Mouse (Mus musculus) intestine, embryonic 16.5 days (tissue): ENCODE measurements around the gene Fam171a1. TPM values are rescaled to one million over a fixed set of nuclear protein-coding genes. Genes with fewer than 3 reads are reported as not detected.
A peak's percentile ranks its signal among the peaks of the same experiment; 100 is the strongest.
"Not testable (repeated sequence)": the region's sequence is repeated elsewhere in the genome, so short reads cannot be mapped to it uniquely, and the experiment has no call there.

Experiments used
- ATAC-seq: fragments of 200-750 bp; cut with Nextera tagmentation; 2 replicates; pipeline ENCODE4 v1.8.0; 2017; ENCODE audit warnings: moderate TSS enrichment, moderate library complexity
- H3K27ac ChIP-seq: fragments of 300-500 bp; sonication (generic); 2 replicates; pipeline ENCODE4 v1.5.1; 2014; ENCODE audit warnings: mild to moderate bottlenecking, low read length
- H3K27me3 ChIP-seq: fragments of 300-500 bp; sonication (generic); replicated peaks from 2 replicates; pipeline ENCODE4 v1.6.1; 2014; ENCODE audit warnings: low read length, control low read depth, mixed read lengths; ENCODE audit not compliant: control insufficient read depth, insufficient read depth
- H3K36me3 ChIP-seq: fragments of 300-500 bp; sonication (generic); 2 replicates; pipeline ENCODE4 v1.6.1; 2014; ENCODE audit warnings: low read length, control low read depth; ENCODE audit not compliant: control insufficient read depth, insufficient read depth
- H3K4me1 ChIP-seq: fragments of 300-500 bp; sonication (generic); 2 replicates; pipeline ENCODE4 v1.6.1; 2014; ENCODE audit warnings: low read length, control low read depth, mixed read lengths; ENCODE audit not compliant: control insufficient read depth, insufficient read depth
- H3K4me2 ChIP-seq: fragments of 300-500 bp; sonication (generic); 2 replicates; pipeline ENCODE4 v1.6.1; 2014; ENCODE audit warnings: low read depth, low read length, control low read depth
- H3K4me3 ChIP-seq: fragments of 300-500 bp; sonication (generic); 2 replicates; pipeline ENCODE4 v1.5.1; 2014; ENCODE audit warnings: mild to moderate bottlenecking, low read length
- H3K9ac ChIP-seq: fragments of 300-500 bp; sonication (generic); 2 replicates; pipeline ENCODE4 v1.6.1; 2014; ENCODE audit warnings: low read depth, low read length
- H3K9me3 ChIP-seq: fragments of 300-500 bp; sonication (generic); 2 replicates; pipeline ENCODE4 v1.6.1; 2016; ENCODE audit warnings: low read length, control low read depth; ENCODE audit not compliant: control insufficient read depth
- WGBS: fragments of 180-500 bp; shearing (Covaris S2); extraction: QIAGEN DNeasy Blood & Tissue Kit; methylation state at CpG from one replicate; pipeline ENCODE4 v1.1.7; 2014; 5-methylcytosine and 5-hydroxymethylcytosine counted together
- polyA plus RNA-seq: library from polyadenylated mRNA; unstranded; fragments of >200 nt; fragmentation: Nextera tagmentation; extraction: Ambion mirVana; gene quantifications from 2 replicates; pipeline ENCODE4 v1.2.1, GENCODE M21; 2015

Fam171a1 gene
- polyA plus RNA-seq, 1 experiment from 2014 or later, result 19.4 TPM

DNA sequence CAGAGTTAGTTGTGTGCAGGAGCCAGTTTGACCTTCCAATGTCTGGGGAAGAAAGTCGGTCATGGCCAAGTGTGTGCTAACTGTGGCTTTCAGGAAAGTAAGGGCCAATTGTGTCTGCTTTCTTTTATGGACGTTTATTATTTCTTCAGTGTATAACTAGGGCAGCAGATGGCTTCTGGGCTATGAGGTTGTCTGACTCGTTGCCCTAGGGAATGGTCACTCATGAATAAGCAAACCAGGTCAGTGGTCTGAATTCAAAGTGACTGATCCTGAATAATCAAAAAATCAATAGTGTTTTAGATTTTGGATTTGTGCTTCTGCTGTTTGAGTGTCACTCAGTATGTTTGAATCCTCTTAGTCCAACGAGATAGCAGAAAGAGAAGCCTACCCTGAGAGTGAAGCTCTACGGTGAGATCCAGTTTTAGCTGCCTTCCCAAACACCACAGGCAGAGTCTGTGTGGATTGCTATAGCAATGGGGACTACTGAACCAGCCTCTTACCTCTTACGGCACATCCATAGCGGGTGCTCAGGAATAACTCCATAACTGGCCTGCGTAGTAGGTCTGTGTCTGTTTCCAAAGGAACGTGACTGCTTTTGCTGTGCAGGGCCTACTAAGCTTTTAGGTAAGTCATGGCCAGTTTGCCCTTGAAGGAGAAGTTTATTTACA, 93.1 kb downstream of the Fam171a1 start:
- Histone ChIP-seq H3K27ac (no peak overlapping the region), H3K4me1 (no peaks in the 10 kb centered on the region), H3K27me3 (no peaks in the 10 kb centered on the region), H3K9me3 (no peaks in the 10 kb centered on the region), H3K4me3 (no peak overlapping the region), H3K36me3 (no peaks in the 10 kb centered on the region), H3K9ac (no peak overlapping the region), H3K4me2 (no peak overlapping the region)
- 83% methylated on average over 9 of the region's 9 CpGs for WGBS
- no peak for ATAC-seq

GRCm38 (mm10) chr2:3215480-3215879, 101.5 kb downstream of the Fam171a1 start:
- no peak for ATAC-seq
- H3K27me3 ChIP-seq, result no peaks in the 10 kb centered on the region
- WGBS, result 89% methylated on average over 3 of the region's 3 CpGs
- H3K36me3 ChIP-seq, result no peaks in the 10 kb centered on the region
- no peak overlapping the region for H3K4me3 ChIP-seq
- H3K9ac ChIP-seq, result no peak overlapping the region
- no peak overlapping the region for H3K27ac ChIP-seq
- H3K4me2 ChIP-seq, result no peak overlapping the region
- no peaks in the 10 kb centered on the region for H3K4me1 ChIP-seq
- no peaks in the 10 kb centered on the region for H3K9me3 ChIP-seq

- Histone ChIP-seq H3K4me2 (no peak overlapping the region), H3K9ac (no peak overlapping the region), H3K4me1 (no peaks in the 10 kb centered on the region), H3K27me3 (no peaks in the 10 kb centered on the region), H3K36me3 (no peaks in the 10 kb centered on the region), H3K27ac (no peak overlapping the region), H3K4me3 (no peak overlapping the region), H3K9me3 (no peaks in the 10 kb centered on the region)
- WGBS, result 86% methylated on average over 10 of the region's 10 CpGs
- no peak for ATAC-seq
Measured at GRCm38 (mm10) chr2:3216617-3217016, 102.6 kb downstream of the Fam171a1 start.

- not testable (repeated sequence) for H3K4me3 ChIP-seq, ATAC-seq
- 100% methylated on average over 3 of the region's 3 CpGs for WGBS
Measured at GRCm38 (mm10) chr2:3217577-3217976, 103.6 kb downstream of the Fam171a1 start.

DNA sequence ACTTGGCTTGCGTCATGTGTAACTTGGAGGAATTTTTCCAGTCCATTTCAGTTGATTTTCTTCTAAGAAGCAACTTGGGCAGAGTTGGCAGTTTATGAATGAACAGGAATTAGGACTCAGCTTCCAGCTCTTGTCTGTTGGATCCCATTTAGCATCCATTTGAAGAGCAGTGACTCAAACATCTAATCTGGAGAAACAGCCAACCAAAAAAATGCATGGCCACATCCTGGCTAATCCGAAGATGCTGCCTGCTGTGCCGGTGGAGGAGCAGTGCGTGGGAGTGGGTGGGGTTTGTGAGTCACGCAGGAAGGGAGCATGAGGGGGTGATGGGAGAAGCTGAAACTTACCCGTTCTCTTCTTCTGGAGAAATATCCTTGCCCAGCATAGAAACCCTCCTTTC, 104.2 kb downstream of the Fam171a1 start:
- no peak for ATAC-seq
- H3K4me1 ChIP-seq, result no peaks in the 10 kb centered on the region
- 83% methylated on average over 6 of the region's 6 CpGs for WGBS
- no peaks in the 10 kb centered on the region for H3K9me3 ChIP-seq
- no peaks in the 10 kb centered on the region for H3K36me3 ChIP-seq
- no peak overlapping the region for H3K9ac ChIP-seq
- no peak overlapping the region for H3K27ac ChIP-seq
- no peak overlapping the region for H3K4me3 ChIP-seq
- H3K27me3 ChIP-seq, result no peaks in the 10 kb centered on the region
- no peak overlapping the region for H3K4me2 ChIP-seq

More at GRCm38 (mm10) chr2:3217577-3217976, 103.6 kb downstream of the Fam171a1 start:
- H3K27ac ChIP-seq, H3K36me3 ChIP-seq, H3K9me3 ChIP-seq, H3K4me2 ChIP-seq, H3K4me1 ChIP-seq, H3K9ac ChIP-seq, H3K27me3 ChIP-seq: not testable (repeated sequence)

- Histone ChIP-seq H3K27me3 (no peaks in the 10 kb centered on the region), H3K36me3 (peaks cover 7% of the 10 kb centered on the region), H3K9ac (no peak overlapping the region), H3K4me3 (no peak overlapping the region), H3K4me1 (no peaks in the 10 kb centered on the region), H3K27ac (no peak overlapping the region), H3K4me2 (no peak overlapping the region), H3K9me3 (no peaks in the 10 kb centered on the region)
- ATAC-seq, result peak; percentile 50
- WGBS, result 76% methylated on average over 4 of the region's 4 CpGs
Measured at GRCm38 (mm10) chr2:3228475-3228874, 114.5 kb downstream of the Fam171a1 start.

DNA sequence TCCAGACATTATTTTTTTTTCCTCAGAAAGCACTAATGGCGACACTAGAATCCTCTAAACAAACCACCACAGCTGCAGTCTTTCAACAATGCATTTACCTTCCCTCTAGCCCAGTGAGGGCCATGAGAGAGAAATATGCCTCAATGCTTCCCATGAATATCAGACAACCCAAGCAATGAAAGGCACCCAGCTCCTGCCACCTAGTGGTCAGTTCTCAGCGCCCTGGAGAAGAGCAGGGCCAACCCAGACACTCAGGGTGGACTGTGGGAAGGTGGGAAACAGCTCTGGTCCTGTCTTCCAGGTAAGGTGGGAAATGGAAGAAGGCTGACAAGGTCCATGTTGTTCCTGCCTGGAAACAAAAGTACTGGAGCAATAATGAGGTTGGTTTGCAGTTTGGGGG, 115.0 kb downstream of the Fam171a1 start:
- no peaks in the 10 kb centered on the region for H3K4me1 ChIP-seq
- no peak overlapping the region for H3K27ac ChIP-seq
- peaks cover 7% of the 10 kb centered on the region for H3K36me3 ChIP-seq
- H3K27me3 ChIP-seq, result no peaks in the 10 kb centered on the region
- H3K4me3 ChIP-seq, result no peak overlapping the region
- no peak overlapping the region for H3K4me2 ChIP-seq
- peak; percentile 88 for ATAC-seq
- no peaks in the 10 kb centered on the region for H3K9me3 ChIP-seq
- 20% methylated on average over 2 of the region's 2 CpGs for WGBS
- H3K9ac ChIP-seq, result no peak overlapping the region

- Histone ChIP-seq H3K4me2 (no peak overlapping the region), H3K27me3 (no peaks in the 10 kb centered on the region), H3K27ac (no peak overlapping the region), H3K4me3 (no peak overlapping the region), H3K4me1 (no peaks in the 10 kb centered on the region), H3K9ac (no peak overlapping the region), H3K9me3 (no peaks in the 10 kb centered on the region), H3K36me3 (no peaks in the 10 kb centered on the region)
- no peak for ATAC-seq
- WGBS, result 59% methylated on average over 5 of the region's 5 CpGs
Measured at GRCm38 (mm10) chr2:3239255-3239654, 125.2 kb downstream of the Fam171a1 start.

DNA sequence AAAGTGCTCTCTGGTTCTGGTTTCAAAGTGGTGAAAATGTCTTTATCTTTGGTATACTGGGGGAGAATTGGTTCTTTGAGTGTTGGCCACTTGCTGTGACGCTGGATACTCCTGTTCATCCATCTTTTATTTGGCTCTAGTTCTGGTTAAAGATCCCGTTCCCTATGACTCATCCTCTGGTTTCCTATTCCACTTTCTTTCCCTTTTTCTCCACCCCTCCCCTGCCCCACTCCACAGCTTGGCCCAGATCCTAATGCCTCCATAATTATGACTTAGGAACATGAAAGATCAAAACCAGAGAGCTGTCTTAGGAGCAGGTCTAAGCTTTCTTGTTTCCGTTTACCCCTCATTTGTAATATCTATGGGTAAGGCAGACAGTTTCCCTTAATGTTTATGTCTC, 130.2 kb downstream of the Fam171a1 start:
- 40% methylated on average over 3 of the region's 3 CpGs for WGBS
- H3K4me3 ChIP-seq, result no peak overlapping the region
- H3K27ac ChIP-seq, result no peak overlapping the region
- ATAC-seq, result no peak
- H3K4me1 ChIP-seq, result no peaks in the 10 kb centered on the region
- H3K9me3 ChIP-seq, result no peaks in the 10 kb centered on the region
- H3K36me3 ChIP-seq, result no peaks in the 10 kb centered on the region
- no peaks in the 10 kb centered on the region for H3K27me3 ChIP-seq
- no peak overlapping the region for H3K9ac ChIP-seq
- no peak overlapping the region for H3K4me2 ChIP-seq

DNA sequence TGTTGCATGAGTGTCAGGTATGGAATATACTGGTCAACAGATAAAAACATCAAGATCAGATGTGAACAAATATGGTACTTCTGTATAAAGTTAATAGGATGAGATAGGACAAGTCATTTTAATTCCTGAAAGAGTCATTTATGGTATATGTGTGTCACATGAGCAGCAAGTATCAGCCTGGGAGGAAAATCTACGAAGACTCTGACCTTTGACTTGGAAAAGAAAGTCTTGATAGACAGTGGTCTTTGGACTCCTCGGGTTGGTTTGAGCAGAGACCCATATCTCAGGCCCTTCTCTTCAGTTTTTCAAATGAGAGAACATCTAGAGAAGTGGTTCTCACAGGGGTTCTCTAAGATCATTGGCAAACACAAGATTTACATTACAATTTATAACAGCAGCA, 137.3 kb downstream of the Fam171a1 start:
- Histone ChIP-seq H3K4me2 (no peak overlapping the region), H3K4me1 (no peaks in the 10 kb centered on the region), H3K9ac (no peak overlapping the region), H3K27ac (no peak overlapping the region), H3K36me3 (no peaks in the 10 kb centered on the region), H3K27me3 (no peaks in the 10 kb centered on the region), H3K9me3 (no peaks in the 10 kb centered on the region), H3K4me3 (no peak overlapping the region)
- 68% methylated on average over 2 of the region's 2 CpGs for WGBS
- peak; percentile 52; the same call in 1 of the 2 replicates for ATAC-seq
